Mouse (Mus musculus): ENCODE measurements at regions not wholly inside any gene's neighbourhood (a gene's known extent, or its start where the extent isn't known, plus 50 kb on each side); places are given as distances from the start of the nearest gene placed in this dataset.

DNA sequence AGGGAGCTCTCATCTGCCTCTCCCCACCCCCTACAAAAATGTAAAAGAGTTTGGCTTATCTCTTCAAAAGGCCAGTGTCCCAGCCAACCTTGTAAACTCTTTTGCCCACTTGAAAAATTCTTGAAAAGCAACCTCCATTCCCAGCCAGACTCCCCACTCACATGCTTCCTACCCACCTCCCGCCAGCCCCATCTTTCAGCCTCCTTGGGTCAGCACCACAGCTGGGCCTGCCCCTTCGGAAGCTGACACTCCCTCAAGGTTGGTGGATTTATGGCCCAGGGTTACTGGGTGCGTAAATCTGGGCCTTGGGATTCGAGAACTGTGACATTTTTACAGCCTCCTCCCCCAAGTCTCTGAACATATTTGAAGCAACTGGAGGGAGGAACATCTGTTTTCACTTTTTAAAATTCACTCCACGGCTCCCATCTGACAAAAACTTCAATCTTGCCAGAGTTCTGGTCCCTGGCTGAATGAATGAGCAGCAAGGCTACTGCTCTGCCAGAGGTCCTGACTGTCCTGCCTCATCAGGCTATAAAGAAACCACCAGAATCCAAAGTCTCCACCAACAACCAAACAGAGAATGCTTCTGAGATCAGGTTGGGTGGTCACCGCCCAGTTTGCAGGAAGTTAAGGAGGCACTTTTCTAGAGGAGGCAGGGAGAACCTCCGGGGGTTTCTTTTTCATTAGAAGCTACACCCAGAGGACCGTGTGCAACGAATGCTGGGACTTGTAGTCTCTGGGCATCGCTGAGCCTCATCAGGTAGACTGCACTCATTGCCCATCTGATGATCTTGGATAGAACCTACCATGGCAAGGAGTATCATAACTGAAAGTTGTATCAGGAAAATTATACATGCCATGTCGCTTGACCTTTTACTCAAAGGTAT, 147.3 kb downstream of the Ly86 start:
- TF ChIP-seq CTCF (conservative IDR thresholded peaks at IDR 0.05; ENCODE audit: low read length) = no peak
- no peak for TF ChIP-seq POU5F1 (IDR thresholded peaks at IDR 0.05; ENCODE audit: borderline replicate concordance, low read length)
